Mouse (Mus musculus): ENCODE data around the gene Itga2. TPM values are rescaled to one million over a fixed set of nuclear protein-coding genes. Genes with fewer than 3 reads are reported as not detected.

Itga2 gene
- polyA plus RNA-seq, 1 experiment from 2014 or later: 3.5 TPM

- Histone ChIP-seq H3K9ac (no peak overlapping the region), H3K27ac (replicated peaks) (no peak overlapping the region), H3K4me1 (no peaks in the 10 kb centered on the region), H3K27me3 (no peaks in the 10 kb centered on the region), H3K4me3 (replicated peaks) (no peak overlapping the region), H3K9me3 (replicated peaks) (no peaks in the 10 kb centered on the region), H3K4me2 (replicated peaks) (no peak overlapping the region), H3K36me3 (no peaks in the 10 kb centered on the region)
- no peak for ATAC-seq (ENCODE audit: insufficient number of reproducible peaks, low FRiP score, low TSS enrichment, low read depth)
- WGBS: 85% methylated on average over 11 of the region's 11 CpGs
Measured at GRCm38 (mm10) chr13:114878667-114879066, 53.2 kb downstream of the Itga2 start.

GRCm38 (mm10) chr13:114876005-114876520, 55.8 kb downstream of the Itga2 start:
- Histone ChIP-seq H3K36me3 (no peaks in the 10 kb centered on the region), H3K27ac (replicated peaks) (no peak overlapping the region), H3K4me1 (no peaks in the 10 kb centered on the region), H3K9me3 (replicated peaks) (no peaks in the 10 kb centered on the region), H3K27me3 (no peaks in the 10 kb centered on the region), H3K9ac (no peak overlapping the region), H3K4me2 (replicated peaks) (no peak overlapping the region), H3K4me3 (replicated peaks) (no peak overlapping the region)
- no peak for ATAC-seq (ENCODE audit: insufficient number of reproducible peaks, low FRiP score, low TSS enrichment, low read depth)
- WGBS: 76% methylated on average over 2 of the region's 2 CpGs

GRCm38 (mm10) chr13:114874738-114875137, 57.2 kb downstream of the Itga2 start:
- no peak overlapping the region for H3K4me2 ChIP-seq (replicated peaks)
- 91% methylated on average over 6 of the region's 6 CpGs for WGBS
- no peak overlapping the region for H3K4me3 ChIP-seq (replicated peaks)
- no peak for ATAC-seq (ENCODE audit: insufficient number of reproducible peaks, low FRiP score, low TSS enrichment, low read depth)
- no peaks in the 10 kb centered on the region for H3K9me3 ChIP-seq (replicated peaks)
- H3K27ac ChIP-seq (replicated peaks): no peak overlapping the region
- no peak overlapping the region for H3K9ac ChIP-seq
- no peaks in the 10 kb centered on the region for H3K27me3 ChIP-seq
- H3K36me3 ChIP-seq: no peaks in the 10 kb centered on the region
- H3K4me1 ChIP-seq: no peaks in the 10 kb centered on the region

GRCm38 (mm10) chr13:114857525-114857924, 74.4 kb downstream of the Itga2 start:
- Histone ChIP-seq H3K9ac (no peak overlapping the region), H3K27me3 (no peaks in the 10 kb centered on the region), H3K4me1 (0 out of 2 replicates have a peak, but pooled peaks cover 2% of the 10 kb centered on the region), H3K4me2 (replicated peaks) (no peak overlapping the region), H3K9me3 (replicated peaks) (no peaks in the 10 kb centered on the region), H3K4me3 (replicated peaks) (no peak overlapping the region), H3K36me3 (no peaks in the 10 kb centered on the region), H3K27ac (replicated peaks) (no peak overlapping the region)
- 82% methylated on average over 4 of the region's 4 CpGs for WGBS
- ATAC-seq (ENCODE audit: insufficient number of reproducible peaks, low FRiP score, low TSS enrichment, low read depth): no peak

- Histone ChIP-seq H3K4me3 (replicated peaks) (no peak overlapping the region), H3K4me2 (replicated peaks) (no peak overlapping the region), H3K36me3 (no peaks in the 10 kb centered on the region), H3K27me3 (no peaks in the 10 kb centered on the region), H3K4me1 (0 out of 2 replicates have a peak, but pooled peaks cover 2% of the 10 kb centered on the region), H3K9me3 (replicated peaks) (no peaks in the 10 kb centered on the region), H3K27ac (replicated peaks) (no peak overlapping the region), H3K9ac (no peak overlapping the region)
- ATAC-seq (ENCODE audit: insufficient number of reproducible peaks, low FRiP score, low TSS enrichment, low read depth): no peak
- 41% methylated on average over 7 of the region's 7 CpGs for WGBS
Measured at GRCm38 (mm10) chr13:114856269-114856627, 75.7 kb downstream of the Itga2 start.

- ATAC-seq (ENCODE audit: insufficient number of reproducible peaks, low FRiP score, low TSS enrichment, low read depth): no peak
- 0 out of 2 replicates have a peak, but pooled peaks cover 2% of the 10 kb centered on the region for H3K4me1 ChIP-seq
- WGBS: 22% methylated on average over 15 of the region's 15 CpGs
- no peaks in the 10 kb centered on the region for H3K36me3 ChIP-seq
- no peak overlapping the region for H3K4me2 ChIP-seq (replicated peaks)
- H3K4me3 ChIP-seq (replicated peaks): no peak overlapping the region
- H3K9me3 ChIP-seq (replicated peaks): no peaks in the 10 kb centered on the region
- H3K27me3 ChIP-seq: no peaks in the 10 kb centered on the region
- H3K9ac ChIP-seq: no peak overlapping the region
- no peak overlapping the region for H3K27ac ChIP-seq (replicated peaks)
Measured at GRCm38 (mm10) chr13:114855573-114856268, 76.2 kb downstream of the Itga2 start.

GRCm38 (mm10) chr13:114854428-114854827, 77.5 kb downstream of the Itga2 start:
- H3K4me1 ChIP-seq: 0 out of 2 replicates have a peak, but pooled peaks cover 2% of the 10 kb centered on the region
- H3K4me2 ChIP-seq (replicated peaks): no peak overlapping the region
- H3K27ac ChIP-seq (replicated peaks): no peak overlapping the region
- H3K36me3 ChIP-seq: no peaks in the 10 kb centered on the region
- H3K9me3 ChIP-seq (replicated peaks): no peaks in the 10 kb centered on the region
- 88% methylated on average over 3 of the region's 3 CpGs for WGBS
- no peak overlapping the region for H3K9ac ChIP-seq
- ATAC-seq (ENCODE audit: insufficient number of reproducible peaks, low FRiP score, low TSS enrichment, low read depth): no peak
- no peaks in the 10 kb centered on the region for H3K27me3 ChIP-seq
- no peak overlapping the region for H3K4me3 ChIP-seq (replicated peaks)

GRCm38 (mm10) chr13:114854023-114854422, 77.9 kb downstream of the Itga2 start:
- no peak overlapping the region for H3K4me3 ChIP-seq (replicated peaks)
- 88% methylated on average over 6 of the region's 6 CpGs for WGBS
- no peak overlapping the region for H3K4me2 ChIP-seq (replicated peaks)
- H3K4me1 ChIP-seq: 0 out of 2 replicates have a peak, but pooled peaks cover 2% of the 10 kb centered on the region
- no peak overlapping the region for H3K9ac ChIP-seq
- no peaks in the 10 kb centered on the region for H3K27me3 ChIP-seq
- ATAC-seq (ENCODE audit: insufficient number of reproducible peaks, low FRiP score, low TSS enrichment, low read depth): no peak
- no peaks in the 10 kb centered on the region for H3K36me3 ChIP-seq
- no peaks in the 10 kb centered on the region for H3K9me3 ChIP-seq (replicated peaks)
- H3K27ac ChIP-seq (replicated peaks): no peak overlapping the region

- ATAC-seq (ENCODE audit: insufficient number of reproducible peaks, low FRiP score, low TSS enrichment, low read depth): no peak
Measured at GRCm38 (mm10) chr13:114853152-114853551, 78.7 kb downstream of the Itga2 start.

GRCm38 (mm10) chr13:114852264-114853111, 79.4 kb downstream of the Itga2 start:
- no peaks in the 10 kb centered on the region for H3K36me3 ChIP-seq
- WGBS: 79% methylated on average over 6 of the region's 6 CpGs
- no peak overlapping the region for H3K27ac ChIP-seq (replicated peaks)
- H3K4me1 ChIP-seq: 0 out of 2 replicates have a peak, but pooled peaks cover 2% of the 10 kb centered on the region
- H3K9ac ChIP-seq: no peak overlapping the region
- H3K9me3 ChIP-seq (replicated peaks): no peaks in the 10 kb centered on the region
- ATAC-seq (ENCODE audit: insufficient number of reproducible peaks, low FRiP score, low TSS enrichment, low read depth): no peak
- H3K27me3 ChIP-seq: no peaks in the 10 kb centered on the region
- H3K4me2 ChIP-seq (replicated peaks): no peak overlapping the region
- no peak overlapping the region for H3K4me3 ChIP-seq (replicated peaks)

More at GRCm38 (mm10) chr13:114853152-114853551, 78.7 kb downstream of the Itga2 start:
- no peaks in the 10 kb centered on the region for H3K36me3 ChIP-seq
- H3K27me3 ChIP-seq: no peaks in the 10 kb centered on the region
- H3K9ac ChIP-seq: no peak overlapping the region
- H3K4me2 ChIP-seq (replicated peaks): no peak overlapping the region
- H3K27ac ChIP-seq (replicated peaks): no peak overlapping the region
- no peaks in the 10 kb centered on the region for H3K9me3 ChIP-seq (replicated peaks)
- no peak overlapping the region for H3K4me3 ChIP-seq (replicated peaks)
- WGBS: 89% methylated on average over 2 of the region's 2 CpGs
- 0 out of 2 replicates have a peak, but pooled peaks cover 2% of the 10 kb centered on the region for H3K4me1 ChIP-seq

- no peak overlapping the region for H3K4me3 ChIP-seq (replicated peaks)
- no peak for ATAC-seq (ENCODE audit: insufficient number of reproducible peaks, low FRiP score, low TSS enrichment, low read depth)
- no peak overlapping the region for H3K4me2 ChIP-seq (replicated peaks)
- H3K9me3 ChIP-seq (replicated peaks): no peaks in the 10 kb centered on the region
- H3K9ac ChIP-seq: no peak overlapping the region
- no peak overlapping the region for H3K27ac ChIP-seq (replicated peaks)
- H3K36me3 ChIP-seq: no peaks in the 10 kb centered on the region
- WGBS: 81% methylated on average over 3 of the region's 3 CpGs
- no peaks in the 10 kb centered on the region for H3K4me1 ChIP-seq
- no peaks in the 10 kb centered on the region for H3K27me3 ChIP-seq
Measured at GRCm38 (mm10) chr13:114848945-114849344, 83.0 kb downstream of the Itga2 start.

All from embryonic facial prominence, embryonic 15.5 days (tissue).